Mouse (Mus musculus): Measurements from ENCODE around the gene Akt1s1. TPM values are rescaled to one million over a fixed set of nuclear protein-coding genes. Genes with fewer than 3 reads are reported as not detected.

Akt1s1 gene
- polyA plus RNA-seq, 1 experiment from 2014 or later: 89.9 TPM

DNA sequence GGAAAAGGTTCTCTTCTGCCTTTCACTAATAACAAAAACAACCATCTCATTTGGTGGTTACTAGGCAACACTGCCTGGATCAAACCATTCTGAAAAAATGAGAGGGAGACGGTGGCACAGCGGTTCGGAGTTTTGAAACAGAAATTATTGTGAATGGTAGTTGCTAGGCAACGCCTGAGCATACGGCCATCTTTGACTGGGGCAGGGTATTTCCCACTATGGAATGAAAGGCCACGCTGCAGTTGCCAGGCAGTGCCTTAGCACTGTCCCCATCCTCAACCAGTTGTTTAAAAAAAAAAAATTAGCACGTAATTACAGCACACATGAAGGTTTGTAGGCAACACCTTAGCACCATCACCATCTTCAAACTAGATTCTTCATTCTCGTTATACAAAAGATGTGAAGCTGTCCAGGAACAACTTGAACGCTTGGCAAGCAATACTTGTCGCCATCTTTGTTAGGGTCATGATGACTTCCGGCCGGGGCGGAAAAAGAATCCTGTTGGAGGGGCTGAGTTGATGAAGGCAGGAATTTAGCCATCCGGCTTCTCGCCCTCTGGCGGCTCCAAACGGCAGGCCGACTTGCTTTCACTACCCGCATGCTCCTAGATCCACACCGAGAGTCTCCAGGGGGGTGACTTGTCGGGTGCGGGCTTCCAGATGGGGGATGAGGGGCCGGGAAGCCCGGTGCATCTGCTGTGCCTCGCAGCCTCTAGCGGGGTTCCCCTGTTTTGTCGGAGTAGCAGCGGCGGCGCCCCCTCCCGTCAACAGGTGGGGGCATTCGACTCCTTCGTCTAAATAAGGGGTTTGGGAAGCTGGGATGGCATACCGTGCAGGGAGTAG lies 47.0 kb downstream of the Akt1s1 start, which contains the start of gene Fuz:
Gene Fuz, plus strand, starts transcription at position 487 of the 842 bp plus-strand sequence.
- peak within 1 kb of the TSS; percentile 57 for H3K9ac ChIP-seq (replicated peaks)
- H3K36me3 ChIP-seq: peaks cover 15% of the 10 kb centered on the region
- no peaks in the 10 kb centered on the region for H3K27me3 ChIP-seq (replicated peaks)
- H3K4me2 ChIP-seq: peak within 1 kb of the TSS; percentile 74
- peak; percentile 82 for ATAC-seq (ENCODE audit: low FRiP score)
- H3K27ac ChIP-seq (replicated peaks): peak within 1 kb of the TSS; percentile 90
- H3K4me3 ChIP-seq (replicated peaks): peak within 1 kb of the TSS; percentile 64
- no peaks in the 10 kb centered on the region for H3K9me3 ChIP-seq (replicated peaks)
- WGBS: under 1% methylated on average over 34 of the region's 34 CpGs
- H3K4me1 ChIP-seq: peaks cover 47% of the 10 kb centered on the region

GRCm38 (mm10) chr7:44896499-44896898 lies 47.7 kb downstream of the Akt1s1 start:
- Histone ChIP-seq H3K4me2 (peak overlapping the region; percentile 74), H3K36me3 (peaks cover 19% of the 10 kb centered on the region), H3K4me1 (peaks cover 46% of the 10 kb centered on the region), H3K9ac (replicated peaks) (peak overlapping the region; percentile 57), H3K27ac (replicated peaks) (peak overlapping the region; percentile 90), H3K9me3 (replicated peaks) (no peaks in the 10 kb centered on the region), H3K4me3 (replicated peaks) (peak overlapping the region; percentile 64), H3K27me3 (replicated peaks) (no peaks in the 10 kb centered on the region)
- no peak for ATAC-seq (ENCODE audit: low FRiP score)
- 31% methylated on average over 10 of the region's 10 CpGs for WGBS

DNA sequence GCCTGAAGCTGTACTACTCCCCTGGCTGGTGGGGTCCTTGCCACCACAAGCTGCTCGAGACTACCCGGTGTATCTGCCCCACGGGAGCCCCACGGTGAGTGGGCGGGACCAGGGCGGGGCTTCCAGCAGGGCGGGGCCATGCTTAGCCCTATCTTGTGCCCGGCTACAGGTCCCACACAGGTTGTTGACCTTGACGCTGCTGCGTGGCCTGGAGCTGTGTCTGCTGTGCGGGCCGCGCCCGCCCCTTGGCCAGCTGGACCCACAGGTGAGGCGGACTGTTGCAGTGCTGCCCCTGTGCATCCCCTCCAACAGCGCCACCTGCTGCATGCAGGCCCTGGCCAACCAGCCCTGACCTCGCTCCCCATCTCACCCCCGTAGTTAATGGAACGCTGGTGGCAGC lies 49.8 kb downstream of the Akt1s1 start:
- WGBS: 39% methylated on average over 19 of the region's 19 CpGs
- H3K27me3 ChIP-seq (replicated peaks): no peaks in the 10 kb centered on the region
- no peak overlapping the region for H3K27ac ChIP-seq (replicated peaks)
- no peak overlapping the region for H3K4me3 ChIP-seq (replicated peaks)
- H3K9me3 ChIP-seq (replicated peaks): no peaks in the 10 kb centered on the region
- H3K9ac ChIP-seq (replicated peaks): no peak overlapping the region
- ATAC-seq (ENCODE audit: low FRiP score): no peak
- peaks cover 41% of the 10 kb centered on the region for H3K36me3 ChIP-seq
- no peak overlapping the region for H3K4me2 ChIP-seq
- peaks cover 39% of the 10 kb centered on the region for H3K4me1 ChIP-seq

DNA sequence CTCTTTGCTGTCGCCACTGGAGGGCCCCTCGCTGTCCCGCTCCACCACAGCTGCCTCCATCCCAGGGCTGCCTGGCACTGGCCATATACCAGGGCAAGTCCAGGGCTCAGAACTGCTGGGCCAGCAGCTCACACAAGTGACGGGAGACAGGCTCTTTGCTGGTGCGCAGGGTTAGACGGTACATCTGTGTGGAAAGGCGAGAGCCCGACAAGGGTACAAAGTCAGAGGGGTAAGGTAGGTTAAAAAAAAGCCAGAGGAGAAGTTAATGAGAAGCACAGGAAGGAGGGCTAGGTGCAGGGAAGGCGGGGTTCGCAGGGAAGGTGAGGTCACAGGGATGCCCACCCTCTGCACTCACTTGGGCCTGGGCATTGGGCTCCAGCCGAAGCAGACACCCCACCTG lies 51.8 kb downstream of the Akt1s1 start:
- H3K27ac ChIP-seq (replicated peaks): no peak overlapping the region; the same call in 1 of the 2 replicates
- H3K36me3 ChIP-seq: peaks cover 61% of the 10 kb centered on the region
- no peak overlapping the region for H3K4me2 ChIP-seq
- H3K27me3 ChIP-seq (replicated peaks): no peaks in the 10 kb centered on the region
- H3K9ac ChIP-seq (replicated peaks): no peak overlapping the region
- 91% methylated on average over 11 of the region's 11 CpGs for WGBS
- peaks cover 25% of the 10 kb centered on the region for H3K4me1 ChIP-seq
- no peak overlapping the region for H3K4me3 ChIP-seq (replicated peaks)
- no peaks in the 10 kb centered on the region for H3K9me3 ChIP-seq (replicated peaks)
- ATAC-seq (ENCODE audit: low FRiP score): no peak

- H3K9ac ChIP-seq (replicated peaks): no peak overlapping the region
- 0 out of 2 replicates have a peak overlapping the region, but pooled peaks have one; percentile 43 for H3K27ac ChIP-seq (replicated peaks)
- no peaks in the 10 kb centered on the region for H3K27me3 ChIP-seq (replicated peaks)
- peak overlapping the region; percentile 43 for H3K4me2 ChIP-seq
- no peak for ATAC-seq (ENCODE audit: low FRiP score)
- H3K36me3 ChIP-seq: peaks cover 67% of the 10 kb centered on the region
- H3K4me1 ChIP-seq: peaks cover 25% of the 10 kb centered on the region
- no peaks in the 10 kb centered on the region for H3K9me3 ChIP-seq (replicated peaks)
- 0 out of 2 replicates have a peak overlapping the region, but pooled peaks have one; percentile 1 for H3K4me3 ChIP-seq (replicated peaks)
- 25% methylated on average over 21 of the region's 21 CpGs for WGBS
Observed at GRCm38 (mm10) chr7:44901230-44901722, 52.5 kb downstream of the Akt1s1 start.

MicroRNAs encoded within 50 kb of the gene (microRNA counts, 519-probe panel; counts per million panel counts)
- microRNA mmu-miR-707: not detected

Small RNA genes within 50 kb of the gene (microRNA-seq; reads per million reads assigned to microRNA genes)
- gene Mir707: not detected

Other genes with a start within 250 kb of the Akt1s1 start
- 4.8 and 6.0 TPM in 2 replicates for gene Myh14, start 178.1 kb upstream of the Akt1s1 start, polyA plus RNA-seq (2015; fragmentation: Nextera tagmentation; extraction: Ambion mirVana)
- not detected in 2 replicates for gene Izumo2, start 140.2 kb upstream of the Akt1s1 start, polyA plus RNA-seq (2015; fragmentation: Nextera tagmentation; extraction: Ambion mirVana)
- 28.9 and 29.7 TPM in 2 replicates for gene Vrk3, start 100.6 kb upstream of the Akt1s1 start, polyA plus RNA-seq (2015; fragmentation: Nextera tagmentation; extraction: Ambion mirVana)
- 1.1 and 1.4 TPM in 2 replicates for gene Zfp473, start 97.9 kb upstream of the Akt1s1 start, polyA plus RNA-seq (2015; fragmentation: Nextera tagmentation; extraction: Ambion mirVana)
- 40.7 and 58.0 TPM in 2 replicates for gene Nup62, start 32.9 kb upstream of the Akt1s1 start, polyA plus RNA-seq (2015; fragmentation: Nextera tagmentation; extraction: Ambion mirVana)
- gene Il4i1, start 32.6 kb upstream of the Akt1s1 start, polyA plus RNA-seq (2015; fragmentation: Nextera tagmentation; extraction: Ambion mirVana): 0.78 and 4.7 TPM in 2 replicates
- 3.6 and 4.1 TPM in 2 replicates for gene Atf5, start 32.3 kb upstream of the Akt1s1 start, polyA plus RNA-seq (2015; fragmentation: Nextera tagmentation; extraction: Ambion mirVana)
- gene Tbc1d17, start 88 bp downstream of the Akt1s1 start, polyA plus RNA-seq (2015; fragmentation: Nextera tagmentation; extraction: Ambion mirVana): 105 and 110 TPM in 2 replicates
- 29.2 and 29.6 TPM in 2 replicates for gene Pnkp, start 8.1 kb downstream of the Akt1s1 start, polyA plus RNA-seq (2015; fragmentation: Nextera tagmentation; extraction: Ambion mirVana)
- gene Ptov1, start 20.8 kb downstream of the Akt1s1 start, polyA plus RNA-seq (2015; fragmentation: Nextera tagmentation; extraction: Ambion mirVana): 433 and 459 TPM in 2 replicates
- gene Med25, start 43.7 kb downstream of the Akt1s1 start, polyA plus RNA-seq (2015; fragmentation: Nextera tagmentation; extraction: Ambion mirVana): 136 and 141 TPM in 2 replicates
- gene Fuz, start 47.1 kb downstream of the Akt1s1 start, polyA plus RNA-seq (2015; fragmentation: Nextera tagmentation; extraction: Ambion mirVana): 15.1 and 15.8 TPM in 2 replicates
- gene Ap2a1, start 80.5 kb downstream of the Akt1s1 start, polyA plus RNA-seq (2015; fragmentation: Nextera tagmentation; extraction: Ambion mirVana): 122 and 126 TPM in 2 replicates
- gene Tsks, start 94.2 kb downstream of the Akt1s1 start, polyA plus RNA-seq (2015; fragmentation: Nextera tagmentation; extraction: Ambion mirVana): 0.14 and 0.24 TPM in 2 replicates
- 55.5 and 59.0 TPM in 2 replicates for gene Cpt1c, start 125.9 kb downstream of the Akt1s1 start, polyA plus RNA-seq (2015; fragmentation: Nextera tagmentation; extraction: Ambion mirVana)
- 605 and 615 TPM in 2 replicates for gene Prmt1, start 137.6 kb downstream of the Akt1s1 start, polyA plus RNA-seq (2015; fragmentation: Nextera tagmentation; extraction: Ambion mirVana)
- gene Irf3, start 148.7 kb downstream of the Akt1s1 start, polyA plus RNA-seq (2015; fragmentation: Nextera tagmentation; extraction: Ambion mirVana): 56.8 and 70.2 TPM in 2 replicates
- gene Bcl2l12, start 149.7 kb downstream of the Akt1s1 start, polyA plus RNA-seq (2015; fragmentation: Nextera tagmentation; extraction: Ambion mirVana): 9.8 and 19.8 TPM in 2 replicates
- 43.3 and 46.1 TPM in 2 replicates for gene Scaf1, start 167.4 kb downstream of the Akt1s1 start, polyA plus RNA-seq (2015; fragmentation: Nextera tagmentation; extraction: Ambion mirVana)
- gene Rras, start 169.0 kb downstream of the Akt1s1 start, polyA plus RNA-seq (2015; fragmentation: Nextera tagmentation; extraction: Ambion mirVana): 14.2 and 24.2 TPM in 2 replicates
- gene Prr12, start 203.9 kb downstream of the Akt1s1 start, polyA plus RNA-seq (2015; fragmentation: Nextera tagmentation; extraction: Ambion mirVana): 11.4 and 12.3 TPM in 2 replicates
- 65.8 and 66.5 TPM in 2 replicates for gene Nosip, start 213.4 kb downstream of the Akt1s1 start, polyA plus RNA-seq (2015; fragmentation: Nextera tagmentation; extraction: Ambion mirVana)
- gene Prrg2, start 213.7 kb downstream of the Akt1s1 start, polyA plus RNA-seq (2015; fragmentation: Nextera tagmentation; extraction: Ambion mirVana): 16.5 and 18.1 TPM in 2 replicates
- gene Rcn3, start 243.2 kb downstream of the Akt1s1 start, polyA plus RNA-seq (2015; fragmentation: Nextera tagmentation; extraction: Ambion mirVana): 112 and 118 TPM in 2 replicates